Mouse (Mus musculus): ENCODE measurements around the gene Slc25a25.

DNA sequence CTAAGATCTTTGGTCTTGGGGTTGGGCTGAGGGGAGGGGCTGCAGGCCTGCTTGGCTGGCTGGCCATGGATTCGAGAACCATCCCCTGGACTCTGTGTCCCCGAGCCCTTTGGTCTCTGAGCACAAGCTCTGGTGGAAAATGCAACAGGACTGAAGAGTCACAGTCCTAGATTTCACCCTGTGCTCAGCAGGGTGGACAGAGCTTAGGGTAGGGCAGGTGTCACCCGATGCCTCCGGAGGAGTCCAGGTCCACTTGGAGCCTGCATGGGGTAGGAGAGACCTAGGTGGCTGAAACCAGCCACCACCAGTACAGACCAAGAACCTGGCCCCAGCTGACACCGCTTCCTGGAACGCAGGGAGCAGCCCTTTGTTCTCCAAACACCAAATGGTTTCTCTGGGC, 33.7 kb upstream of the Slc25a25 start:
- TF ChIP-seq ZC3H11A (IDR thresholded peaks at IDR 0.05; ENCODE audit: borderline replicate concordance, low read depth, low read length) (no peak), HCFC1 (IDR thresholded peaks at IDR 0.05; ENCODE audit: borderline replicate concordance, insufficient read depth, low read length) (no peak), CHD2 (IDR thresholded peaks at IDR 0.05; ENCODE audit: low read depth, low read length) (no peak), MAFK (IDR thresholded peaks at IDR 0.05; ENCODE audit: insufficient read depth, low read depth, low read length) (no peak)

All from ES-E14 (cell line).